Mouse (Mus musculus) forebrain, embryonic 16.5 days (tissue): ENCODE measurements around the gene Dcp1b. TPM values are rescaled to one million over a fixed set of nuclear protein-coding genes. Genes with fewer than 3 reads are reported as not detected.

Experiments
- polyA plus RNA-seq: library from polyadenylated mRNA; unstranded; fragments of >200 nt; fragmentation: Nextera tagmentation; extraction: Ambion mirVana; gene quantifications from 2 replicates; pipeline ENCODE4 v1.2.1, GENCODE M21; 2015

Gene Dcp1b
- polyA plus RNA-seq, 1 experiment from 2014 or later: 15.8 TPM

Other genes with a start within 250 kb of the Dcp1b start
- 7.4 and 9.8 TPM in 2 replicates for gene Cacna1c, start 21.2 kb downstream of the Dcp1b start, polyA plus RNA-seq
- gene Cacna2d4, start 61.3 kb downstream of the Dcp1b start, polyA plus RNA-seq: 0.06 and 0.75 TPM in 2 replicates
- gene Lrtm2, start 155.5 kb downstream of the Dcp1b start, polyA plus RNA-seq: 4.5 and 7.9 TPM in 2 replicates
- gene Adipor2, start 242.5 kb downstream of the Dcp1b start, polyA plus RNA-seq: 40.9 and 47.4 TPM in 2 replicates